Mouse (Mus musculus) stomach, postnatal 0 days (tissue): Measurements from ENCODE around the gene Slc30a2.

ENCODE experiments used
- CTCF ChIP-seq: IDR thresholded peaks from 2 replicates; pipeline ENCODE4 v1.5.1; 2016; ENCODE audit warnings: antibody characterized with exemption, low read depth, mild to moderate bottlenecking, moderate library complexity
- EP300 ChIP-seq: optimal IDR thresholded peaks from 2 replicates; pipeline ENCODE3; 2016; ENCODE audit warnings: antibody characterized with exemption

- TF ChIP-seq CTCF (no peak), EP300 (no peak)
These were observed 23.3 kb upstream of the Slc30a2 start for GRCm38 (mm10) chr4:134319674-134320073.
